Mouse (Mus musculus): ENCODE results near the gene Odf4.

DNA sequence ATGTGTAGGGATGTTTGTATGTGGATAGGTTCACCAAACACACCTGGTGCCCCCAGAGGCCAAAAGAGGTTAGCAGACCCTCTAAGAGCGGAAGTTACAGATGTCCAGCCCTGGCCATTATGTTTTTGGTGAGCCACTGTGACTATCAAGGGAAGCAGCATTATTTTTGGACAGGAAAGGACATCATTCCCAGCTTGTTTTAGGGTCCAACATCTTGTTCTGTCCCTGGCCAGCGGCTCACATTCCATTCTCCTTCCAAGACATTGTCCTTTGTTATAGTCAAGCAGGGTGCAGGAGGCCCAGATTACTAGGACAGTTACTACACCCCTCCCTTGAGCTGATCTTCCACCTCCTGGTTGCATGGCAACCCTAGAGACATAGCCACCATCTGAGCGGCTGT lies 19.6 kb downstream of the Odf4 start:
- TF ChIP-seq CTCF (conservative IDR thresholded peaks at IDR 0.05; ENCODE audit: low read length) (no peak), NANOG (IDR thresholded peaks at IDR 0.05; ENCODE audit: borderline replicate concordance, low read length) (no peak)
